Mouse (Mus musculus) MEL (cell line): ENCODE results near the gene Myo1e.

ENCODE experiments used
- CTCF ChIP-seq, 3 experiments: IDR thresholded peaks in 2 of 3; conservative IDR thresholded peaks in 1 of 3; 2 replicates each; pipeline ENCODE4 v1.5.1; 2011 to 2012; ENCODE audit warnings: low read length in 3 of 3, low read depth in 2 of 3, mild to moderate bottlenecking in 2 of 3, improper control_type of control experiment in 1 of 3, inconsistent platforms in 1 of 3, mixed read lengths in 1 of 3, moderate library complexity in 1 of 3; ENCODE audit not compliant: control insufficient read depth in 1 of 3, insufficient read depth in 1 of 3, poor library complexity in 1 of 3, severe bottlenecking in 1 of 3
- E2F4 ChIP-seq: IDR thresholded peaks from 2 replicates; pipeline ENCODE4 v1.6.1; 2011; ENCODE audit warnings: low read depth, low read length, improper control_type of control experiment, borderline replicate concordance
- MXI1 ChIP-seq: IDR thresholded peaks from 2 replicates; pipeline ENCODE4 v1.6.1; 2011; ENCODE audit warnings: mild to moderate bottlenecking, low read depth, low read length, improper control_type of control experiment
- POLR2A ChIP-seq, 2 experiments: IDR thresholded peaks; 2 replicates each; pipeline ENCODE4 v1.6.1; 2011 to 2012; ENCODE audit warnings: low read length in 2 of 2, mild to moderate bottlenecking in 2 of 2, control low read depth in 1 of 2, improper control_type of control experiment in 1 of 2, low read depth in 1 of 2, moderate library complexity in 1 of 2; ENCODE audit not compliant: control insufficient read depth in 1 of 2, insufficient read depth in 1 of 2, poor library complexity in 1 of 2
- TBP ChIP-seq: IDR thresholded peaks from 2 replicates; pipeline ENCODE4 v1.8.0; 2011; ENCODE audit warnings: low read depth, low read length, improper control_type of control experiment

DNA sequence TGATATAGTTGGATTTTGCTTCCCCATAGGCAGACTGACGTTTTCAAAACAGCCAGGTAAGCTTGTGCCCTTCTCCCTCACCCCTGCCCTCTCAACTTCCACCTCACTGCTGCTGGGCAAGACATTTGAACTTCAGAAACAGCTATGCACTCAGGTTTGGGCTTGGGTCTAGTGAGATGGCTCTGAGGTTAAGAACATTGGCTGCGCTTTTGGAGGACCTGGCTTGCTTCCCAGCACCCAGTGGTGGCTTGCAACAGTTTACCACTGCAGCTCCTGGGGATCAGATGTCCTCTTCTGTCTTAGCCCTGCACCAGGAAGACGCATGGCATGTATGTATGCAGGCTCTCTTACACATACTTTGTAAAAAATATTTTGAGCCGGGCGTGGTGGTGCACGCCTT, 40.9 kb downstream of the Myo1e start:
- TF ChIP-seq POLR2A (IDR thresholded peaks at IDR 0.05; ENCODE audit: control insufficient read depth in 1 of 2, insufficient read depth in 1 of 2, low read depth in 1 of 2, low read length in 2 of 2, poor library complexity in 1 of 2) (no peak), CTCF (IDR thresholded peaks at IDR 0.05 in 2 of 3, conservative IDR thresholded peaks at IDR 0.05 in 1 of 3; ENCODE audit: control insufficient read depth in 1 of 3, insufficient read depth in 1 of 3, low read depth in 2 of 3, low read length in 3 of 3, poor library complexity in 1 of 3, severe bottlenecking in 1 of 3) (no peak), E2F4 (no peak), MXI1 (no peak), TBP (no peak)
